Comparison of ENCODE assay signal across 9 mouse cellular contexts in the genomic region with DNA sequence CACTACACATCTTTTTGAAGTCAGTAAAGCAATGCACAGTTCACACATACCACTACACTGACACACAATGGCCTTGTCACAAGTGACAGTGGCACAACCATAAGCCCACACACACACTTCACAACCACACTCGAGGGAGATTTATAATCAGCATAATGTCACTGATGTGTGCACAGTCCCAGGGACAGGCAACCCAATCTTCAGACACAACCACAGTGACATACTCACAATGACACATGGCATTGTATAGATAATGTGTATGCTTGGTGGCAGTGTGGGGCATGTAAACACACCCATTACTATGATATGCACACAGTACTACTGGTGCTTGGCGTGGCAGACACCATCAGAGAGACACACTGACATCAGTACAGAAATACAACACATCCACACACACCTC. TPM values are rescaled to one million over a fixed set of nuclear protein-coding genes. Genes with fewer than 3 reads are reported as not detected.
DNase-seq lines count a peak whose midpoint lies in the region; ATAC-seq and TF ChIP-seq lines count a peak whose summit lies in the region.
"Had no signal": no experiment of that assay in that cellular context is flagged by ENCODE, and none has a peak within 500 bp of the region (broad histone marks: within the 10 kb centered on the region; RNA-seq: fewer than 3 reads in every experiment).

No protein-coding gene starts in this region.

- WGBS in spleen, adult 2 months, result 39% methylated on average over 2 of the region's 2 CpGs
- 40% methylated on average over 2 of the region's 2 CpGs for WGBS in limb, embryonic 13.5 days
- WGBS in stomach, embryonic 14.5 days, result 31% methylated on average over 2 of the region's 2 CpGs

- peaks cover 14% of the 10 kb centered on the region for H3K4me1 ChIP-seq in spleen, adult 2 months (ENCODE audit: control insufficient read depth, insufficient read depth, insufficient read length)
- H3K4me1 ChIP-seq in limb, embryonic 13.5 days, result peaks cover 40% of the 10 kb centered on the region
- 0 out of 2 replicates have a peak, but pooled peaks cover 9% of the 10 kb centered on the region for H3K4me1 ChIP-seq in stomach, embryonic 14.5 days (ENCODE audit: control insufficient read depth, insufficient read depth, low read length)

- no peak for TF ChIP-seq POLR2A in spleen, adult 2 months (IDR thresholded peaks at IDR 0.05; ENCODE audit: low read depth, low read length)

- H3K36me3 ChIP-seq in spleen, adult 2 months (ENCODE audit: control insufficient read depth, insufficient read depth, low read length), result no peaks in the 10 kb centered on the region
- H3K36me3 ChIP-seq in limb, embryonic 13.5 days, result no peaks in the 10 kb centered on the region
- no peaks in the 10 kb centered on the region for H3K36me3 ChIP-seq in stomach, embryonic 14.5 days (ENCODE audit: control insufficient read depth, insufficient read depth, low read length)

- peak overlapping the region; percentile 95 for H3K27ac ChIP-seq in gastrocnemius, adult 2 months
- peak overlapping the region; percentile 46 for H3K27ac ChIP-seq in spleen, adult 2 months (ENCODE audit: insufficient read depth, low read length)
- peak overlapping the region; percentile 73 for H3K27ac ChIP-seq in limb, embryonic 13.5 days
- peak overlapping the region; percentile 61; the same call in 1 of the 2 replicates for H3K27ac ChIP-seq in stomach, embryonic 14.5 days (ENCODE audit: low read length)

- peak overlapping the region; percentile 69; the same call in 1 of the 2 replicates for H3K4me3 ChIP-seq in gastrocnemius, adult 2 months
- no peak overlapping the region for H3K4me3 ChIP-seq in spleen, adult 2 months (ENCODE audit: extremely low read depth, insufficient read depth, insufficient read length)
- peak overlapping the region; percentile 54; the same call in 1 of the 2 replicates for H3K4me3 ChIP-seq in limb, embryonic 13.5 days
- no peak overlapping the region; the same call in 1 of the 2 replicates for H3K4me3 ChIP-seq in stomach, embryonic 14.5 days (ENCODE audit: low read depth, low read length)

- H3K9me3 ChIP-seq in limb, embryonic 13.5 days, result no peaks in the 10 kb centered on the region
- no peaks in the 10 kb centered on the region for H3K9me3 ChIP-seq in stomach, embryonic 14.5 days (ENCODE audit: control insufficient read depth, low read depth, low read length)

- H3K9ac ChIP-seq in limb, embryonic 13.5 days, result no peak overlapping the region
- H3K9ac ChIP-seq in stomach, embryonic 14.5 days (replicated peaks; ENCODE audit: low read depth, low read length), result no peak overlapping the region

- H3K27me3 ChIP-seq in spleen, adult 2 months (ENCODE audit: control insufficient read depth, insufficient read depth, low read length), result no peaks in the 10 kb centered on the region
- no peaks in the 10 kb centered on the region for H3K27me3 ChIP-seq in limb, embryonic 13.5 days
- no peaks in the 10 kb centered on the region for H3K27me3 ChIP-seq in stomach, embryonic 14.5 days (ENCODE audit: control insufficient read depth, insufficient read depth, low read length)

- no peak for TF ChIP-seq CTCF in gastrocnemius, adult 2 months (IDR thresholded peaks at IDR 0.05)
- no peak for TF ChIP-seq CTCF in spleen, adult 2 months (IDR thresholded peaks at IDR 0.05; ENCODE audit: extremely low read depth, insufficient read depth, insufficient read length, insufficient replicate concordance)

- intact Hi-C loops in gastrocnemius, adult 2 months (cut with DNase I), result loop anchor here (5.0 to 10.0 kb wide), 2 partner anchors 169 to 321 kb away; no protein-coding TSS in a partner anchor
- intact Hi-C loops in gastrocnemius, postnatal 14 days (cut with DNase I; ENCODE audit: low total_unique reads), result no loop called here

- H3K4me2 ChIP-seq in limb, embryonic 13.5 days (replicated peaks), result peak overlapping the region; percentile 89
- peak overlapping the region; percentile 49; the same call in 1 of the 2 replicates for H3K4me2 ChIP-seq in stomach, embryonic 14.5 days (replicated peaks; ENCODE audit: low read depth, low read length)

- no peak for DNase-seq in gastrocnemius, adult 2 months
- no peak for DNase-seq in gastrocnemius, postnatal 14 days
- DNase-seq in spleen, adult 2 months (ENCODE audit: low read depth in 1 of 2, low spot score in 2 of 2), result no peak
- DNase-seq in spleen, adult 12 weeks (ENCODE audit: low spot score), result no peak
- DNase-seq in adipocyte (ENCODE audit: low spot score), result no peak
- DNase-seq in right cerebral cortex, postnatal 25 days, result no peak

- ATAC-seq in limb, embryonic 13.5 days (ENCODE audit: low FRiP score, low read depth), result no peak
- ATAC-seq in stomach, embryonic 14.5 days (ENCODE audit: insufficient number of reproducible peaks, insufficient read depth, low FRiP score, low read depth), result no peak

RNA-seq across cellular contexts. Expression of a gene that starts 9.6 kb away (rescaled TPM):
- 10 to 100 TPM; 41.0 to 42.1 TPM for total RNA-seq in gastrocnemius, adult 2 months (2021)
- 10 to 100 TPM; 30.1 to 32.8 TPM for total RNA-seq in gastrocnemius, postnatal 14 days (2021)
- polyA plus RNA-seq in spleen, adult 2 months (2012; rRNA removed), result 32.4 and 33.3 TPM in 2 replicates
- polyA plus RNA-seq in limb, embryonic 13.5 days (2015; fragmentation: Nextera tagmentation; extraction: Ambion mirVana), result 26.1 and 29.2 TPM in 2 replicates
- polyA plus RNA-seq in stomach, embryonic 14.5 days (2014; fragmentation: Nextera tagmentation; extraction: Ambion mirVana), result 20.5 and 23.4 TPM in 2 replicates

RNA-seq across cellular contexts. Expression of a gene that starts 12.0 kb away (rescaled TPM):
- 1 to 10 TPM; 1.4 to 2.9 TPM for total RNA-seq in gastrocnemius, adult 2 months (2021)
- 1 to 10 TPM; 3.6 to 5.1 TPM for total RNA-seq in gastrocnemius, postnatal 14 days (2021)
- 22.9 and 45.7 TPM in 2 replicates for polyA plus RNA-seq in spleen, adult 2 months (2012; rRNA removed)
- polyA plus RNA-seq in limb, embryonic 13.5 days (2015; fragmentation: Nextera tagmentation; extraction: Ambion mirVana), result 5.0 and 5.1 TPM in 2 replicates
- 5.2 and 5.3 TPM in 2 replicates for polyA plus RNA-seq in stomach, embryonic 14.5 days (2014; fragmentation: Nextera tagmentation; extraction: Ambion mirVana)

RNA-seq across cellular contexts. Expression of a gene that starts 22.7 kb away (rescaled TPM):
- total RNA-seq in gastrocnemius, adult 2 months (2021), result 10 to 100 TPM; 15.7 to 15.8 TPM
- 10 to 100 TPM; 11.1 to 12.4 TPM for total RNA-seq in gastrocnemius, postnatal 14 days (2021)
- polyA plus RNA-seq in spleen, adult 2 months (2012; rRNA removed), result 33.7 and 53.6 TPM in 2 replicates
- polyA plus RNA-seq in limb, embryonic 13.5 days (2015; fragmentation: Nextera tagmentation; extraction: Ambion mirVana), result 19.0 and 19.9 TPM in 2 replicates
- 19.0 and 19.5 TPM in 2 replicates for polyA plus RNA-seq in stomach, embryonic 14.5 days (2014; fragmentation: Nextera tagmentation; extraction: Ambion mirVana)

RNA-seq across cellular contexts. Expression of a gene that starts 36.8 kb away (rescaled TPM):
- 1 to 10 TPM; 1.6 to 2.4 TPM for total RNA-seq in gastrocnemius, adult 2 months (2021)
- total RNA-seq in gastrocnemius, postnatal 14 days (2021), result 1 to 10 TPM; 2.6 to 3.1 TPM
- polyA plus RNA-seq in spleen, adult 2 months (2012; rRNA removed), result 7.5 and 11.0 TPM in 2 replicates
- 1.9 and 2.4 TPM in 2 replicates for polyA plus RNA-seq in limb, embryonic 13.5 days (2015; fragmentation: Nextera tagmentation; extraction: Ambion mirVana)
- 2.4 and 3.2 TPM in 2 replicates for polyA plus RNA-seq in stomach, embryonic 14.5 days (2014; fragmentation: Nextera tagmentation; extraction: Ambion mirVana)
- total RNA-seq: ES-E14 had no signal

RNA-seq across cellular contexts. Expression of a gene that starts 52.2 kb away (rescaled TPM):
- total RNA-seq in gastrocnemius, adult 2 months (2021), result under 1 TPM; 0.18 to 0.39 TPM
- under 1 TPM; 0.20 to 0.27 TPM for total RNA-seq in gastrocnemius, postnatal 14 days (2021)
- 1.8 and 4.0 TPM in 2 replicates for polyA plus RNA-seq in spleen, adult 2 months (2012; rRNA removed)
- polyA plus RNA-seq in limb, embryonic 13.5 days (2015; fragmentation: Nextera tagmentation; extraction: Ambion mirVana), result 0.09 and 0.10 TPM in 2 replicates
- 0.14 and 0.27 TPM in 2 replicates for polyA plus RNA-seq in stomach, embryonic 14.5 days (2014; fragmentation: Nextera tagmentation; extraction: Ambion mirVana)

Comparison
In these comparisons a context has a peak if more than half of its experiments do, and no peak if none do; other contexts are left out.
1. H3K4me3 ChIP-seq: peak in gastrocnemius, adult 2 months (single experiment) and limb, embryonic 13.5 days (single experiment); none in spleen, adult 2 months (single experiment) and stomach, embryonic 14.5 days (single experiment).
2. Peak in every context shown above with its lines, with median percentiles within 50 percentile points of each other: H3K27ac ChIP-seq.